8 mouse cellular contexts compared by ENCODE assay signal in the genomic region with DNA sequence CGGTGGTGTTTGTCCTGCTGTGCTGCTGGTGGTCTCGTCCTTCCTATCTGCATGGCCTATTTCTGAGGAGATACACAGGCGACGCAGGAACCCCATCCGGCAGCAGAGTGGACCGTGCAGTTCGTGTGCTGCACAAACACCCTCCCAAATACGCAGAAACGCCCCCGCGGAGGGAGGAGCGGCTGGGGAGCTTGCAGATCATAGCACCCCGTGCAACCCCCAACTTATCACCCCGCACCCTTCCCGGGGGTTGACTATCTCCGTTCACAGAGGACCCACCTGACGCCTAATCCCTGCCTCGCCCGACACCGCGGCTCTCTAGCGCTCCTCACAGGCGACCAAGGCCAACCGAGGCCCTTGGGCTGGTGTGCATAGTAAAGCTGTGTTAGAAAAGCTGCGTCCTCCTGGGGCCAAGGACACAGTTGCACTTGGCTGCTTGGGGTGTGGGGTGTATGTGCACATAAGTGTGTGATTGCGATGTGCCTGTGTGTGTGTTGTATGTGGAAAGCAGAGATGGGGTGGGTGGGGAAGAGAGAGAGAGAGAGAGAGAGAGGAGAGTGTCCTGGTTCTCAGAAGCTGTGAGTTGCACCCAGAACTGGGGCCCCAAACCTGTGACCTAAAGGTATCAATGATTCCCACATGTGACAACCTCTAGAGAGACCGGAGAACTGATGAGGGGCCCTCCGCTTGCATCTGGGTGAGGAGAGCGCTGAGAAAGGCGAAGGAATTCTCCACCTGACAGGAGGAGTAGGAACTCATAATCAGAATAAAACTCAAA. TPM values are rescaled to one million over a fixed set of nuclear protein-coding genes. Genes with fewer than 3 reads are reported as not detected.
DNase-seq lines count a peak whose midpoint lies in the region; ATAC-seq and TF ChIP-seq lines count a peak whose summit lies in the region.

No protein-coding gene starts in this region.

- TF ChIP-seq CTCF in liver, embryonic 14.5 days (IDR thresholded peaks at IDR 0.05; ENCODE audit: low read depth) = peak; percentile 93

- peak overlapping the region; percentile 48 to 57 for H3K4me3 ChIP-seq in liver, embryonic 14.5 days (ENCODE audit: insufficient read depth in 1 of 2, low read depth in 2 of 2, low read length in 2 of 2)
- H3K4me3 ChIP-seq in neural tube, embryonic 14.5 days (ENCODE audit: low read depth, low read length) = peak overlapping the region; percentile 24

- no peaks in the 10 kb centered on the region for H3K9me3 ChIP-seq in liver, embryonic 14.5 days (ENCODE audit: control insufficient read depth, low read length)
- H3K9me3 ChIP-seq in neural tube, embryonic 14.5 days (ENCODE audit: control insufficient read depth, low read length) = no peaks in the 10 kb centered on the region

- peak; percentile 13 for DNase-seq in urinary bladder, postnatal 25 days (ENCODE audit: low spot score)
- no peak for DNase-seq in urinary bladder, adult 18-20 months (ENCODE audit: low spot score in 2 of 2)
- DNase-seq in cerebellum, adult 9-10 months = peak; percentile 57
- peak; percentile 37 to 61 for DNase-seq in kidney, postnatal 25 days
- DNase-seq in liver, embryonic 14.5 days (ENCODE audit: low read depth in 3 of 3, low spot score in 3 of 3) = peak; percentile 89 to 93 (median 89)
- DNase-seq in natural killer cell, adult 2 months (ENCODE audit: low spot score in 2 of 2) = no peak

- ATAC-seq in frontal cortex, adult (ENCODE audit: low TSS enrichment) = peak; percentile 60
- ATAC-seq in liver, embryonic 14.5 days (ENCODE audit: insufficient read depth) = peak; percentile 89
- peak; percentile 49; the same call in 1 of the 2 replicates for ATAC-seq in neural tube, embryonic 14.5 days (ENCODE audit: low read depth)

- H3K36me3 ChIP-seq in liver, embryonic 14.5 days (replicated peaks; ENCODE audit: control insufficient read depth, insufficient read depth, low read depth) = peaks cover 3% of the 10 kb centered on the region
- H3K36me3 ChIP-seq in neural tube, embryonic 14.5 days (ENCODE audit: control insufficient read depth, insufficient read depth, low read length) = no peaks in the 10 kb centered on the region

- H3K4me2 ChIP-seq in liver, embryonic 14.5 days (ENCODE audit: low read depth) = peak overlapping the region; percentile 68
- H3K4me2 ChIP-seq in neural tube, embryonic 14.5 days (ENCODE audit: low read depth, low read length) = peak overlapping the region; percentile 53

- H3K27me3 ChIP-seq in liver, embryonic 14.5 days (ENCODE audit: control insufficient read depth, insufficient read depth, low read length) = no peaks in the 10 kb centered on the region
- H3K27me3 ChIP-seq in neural tube, embryonic 14.5 days (ENCODE audit: control insufficient read depth, insufficient read depth, low read length) = no peaks in the 10 kb centered on the region

- TF ChIP-seq EP300 in liver, embryonic 14.5 days (IDR thresholded peaks at IDR 0.05; ENCODE audit: low read depth) = peak; percentile 92

- H3K9ac ChIP-seq in liver, embryonic 14.5 days (replicated peaks) = peak overlapping the region; percentile 64
- H3K9ac ChIP-seq in neural tube, embryonic 14.5 days (replicated peaks; ENCODE audit: low read depth, low read length) = peak overlapping the region; percentile 25; the same call in 1 of the 2 replicates

- peak overlapping the region; percentile 87 for H3K27ac ChIP-seq in liver, embryonic 14.5 days
- no peak overlapping the region for H3K27ac ChIP-seq in neural tube, embryonic 14.5 days (ENCODE audit: low read depth, low read length)

- peaks cover 47 to 58% of the 10 kb centered on the region in 2 experiments for H3K4me1 ChIP-seq in liver, embryonic 14.5 days (replicated peaks; ENCODE audit: control insufficient read depth in 2 of 2, insufficient read depth in 2 of 2, low read length in 1 of 2)
- no peaks in the 10 kb centered on the region for H3K4me1 ChIP-seq in neural tube, embryonic 14.5 days (ENCODE audit: control insufficient read depth, insufficient read depth, low read length)

- WGBS in liver, embryonic 14.5 days (ENCODE audit: insufficient replicate concordance) = 4% methylated on average over 30 of the region's 30 CpGs
- 17% methylated on average over 29 of the region's 30 CpGs for WGBS in neural tube, embryonic 14.5 days

RNA-seq across cellular contexts. Expression of gene Pklr, which starts 3.5 kb away (rescaled TPM):
- 132 and 143 TPM in 2 replicates for polyA plus RNA-seq in liver, embryonic 14.5 days (2012; rRNA removed)
- 79.8 and 97.5 TPM in 2 replicates for polyA plus RNA-seq in liver, embryonic 14.5 days (2014; fragmentation: Nextera tagmentation; extraction: Ambion mirVana)
- polyA plus RNA-seq in neural tube, embryonic 14.5 days (2014; fragmentation: Nextera tagmentation; extraction: Ambion mirVana) = 0.66 TPM in 1 of 2 replicates, not detected in the other

RNA-seq across cellular contexts. Expression of gene Hcn3, which starts 27.5 kb away (rescaled TPM):
- 0.23 and 0.31 TPM in 2 replicates for polyA plus RNA-seq in liver, embryonic 14.5 days (2012; rRNA removed)
- 0.55 and 0.56 TPM in 2 replicates for polyA plus RNA-seq in liver, embryonic 14.5 days (2014; fragmentation: Nextera tagmentation; extraction: Ambion mirVana)
- 25.4 and 28.7 TPM in 2 replicates for polyA plus RNA-seq in neural tube, embryonic 14.5 days (2014; fragmentation: Nextera tagmentation; extraction: Ambion mirVana)

RNA-seq across cellular contexts. Expression of gene Fdps, which starts 30.7 kb away (rescaled TPM):
- polyA plus RNA-seq in liver, embryonic 14.5 days (2012; rRNA removed) = 126 and 131 TPM in 2 replicates
- 238 and 251 TPM in 2 replicates for polyA plus RNA-seq in liver, embryonic 14.5 days (2014; fragmentation: Nextera tagmentation; extraction: Ambion mirVana)
- 378 and 453 TPM in 2 replicates for polyA plus RNA-seq in neural tube, embryonic 14.5 days (2014; fragmentation: Nextera tagmentation; extraction: Ambion mirVana)

RNA-seq across cellular contexts. Expression of gene Gm43738, which starts 31.6 kb away (rescaled TPM):
- polyA plus RNA-seq in liver, embryonic 14.5 days (2012; rRNA removed) = 0.02 TPM in 1 of 2 replicates, not detected in the other
- polyA plus RNA-seq in liver, embryonic 14.5 days (2014; fragmentation: Nextera tagmentation; extraction: Ambion mirVana) = 0.04 TPM in 1 of 2 replicates, not detected in the other
- not detected in 2 replicates for polyA plus RNA-seq in neural tube, embryonic 14.5 days (2014; fragmentation: Nextera tagmentation; extraction: Ambion mirVana)

RNA-seq across cellular contexts. Expression of gene Clk2, which starts 32.1 kb away (rescaled TPM):
- polyA plus RNA-seq in liver, embryonic 14.5 days (2012; rRNA removed) = 26.1 and 28.8 TPM in 2 replicates
- polyA plus RNA-seq in liver, embryonic 14.5 days (2014; fragmentation: Nextera tagmentation; extraction: Ambion mirVana) = 6.7 and 7.2 TPM in 2 replicates
- polyA plus RNA-seq in neural tube, embryonic 14.5 days (2014; fragmentation: Nextera tagmentation; extraction: Ambion mirVana) = 17.5 and 19.6 TPM in 2 replicates

Comparison
In these comparisons a context has a peak if more than half of its experiments do, and no peak if none do; other contexts are left out.
1. DNase-seq: peak in urinary bladder, postnatal 25 days (single experiment), cerebellum, adult 9-10 months (single experiment), kidney, postnatal 25 days (2 of 2) and liver, embryonic 14.5 days (3 of 3); none in urinary bladder, adult 18-20 months (0 of 2) and natural killer cell, adult 2 months (0 of 2).
2. RNA of gene Pklr, which starts 3.5 kb away (polyA plus RNA-seq): 79.8 to 143 TPM in liver, embryonic 14.5 days; 0.66 TPM in neural tube, embryonic 14.5 days; every median in the first group is over 10 times any median in the second.
3. RNA of gene Hcn3, which starts 27.5 kb away (polyA plus RNA-seq): 25.4 to 28.7 TPM in neural tube, embryonic 14.5 days; 0.23 to 0.56 TPM in liver, embryonic 14.5 days; every median in the first group is over 10 times any median in the second.
4. Peak in every context shown above with its lines, with median percentiles within 50 percentile points of each other: ATAC-seq.